Mouse (Mus musculus) spleen, adult 12 weeks (tissue): ENCODE results near the gene Ppm1m.
A peak's percentile ranks its signal among the peaks of the same experiment; 100 is the strongest.

Experiments
- DNase-seq: peaks from one replicate; pipeline ENCODE4 v3.0.0; 2022; ENCODE audit warnings: low spot score

Gene Ppm1m

GRCm38 (mm10) chr9:106199535-106200272 is at the start of gene Ppm1m:
Ppm1m (minus strand) TSS chr9:106199746.
- DNase-seq: no peak

- DNase-seq: no peak
Observed at GRCm38 (mm10) chr9:106242813-106243488, 43.4 kb upstream of the Ppm1m start.

- DNase-seq: no peak
Observed at GRCm38 (mm10) chr9:106241541-106242164, 42.1 kb upstream of the Ppm1m start.

- no peak for DNase-seq
Observed at GRCm38 (mm10) chr9:106237878-106238277, 38.3 kb upstream of the Ppm1m start.

GRCm38 (mm10) chr9:106237401-106237800 is 37.9 kb upstream of the Ppm1m start:
- DNase-seq: no peak

- DNase-seq: no peak
Observed at GRCm38 (mm10) chr9:106236818-106237211, 37.3 kb upstream of the Ppm1m start.

GRCm38 (mm10) chr9:106236156-106236817 is 36.7 kb upstream of the Ppm1m start:
- no peak for DNase-seq

- DNase-seq: no peak
Observed at GRCm38 (mm10) chr9:106235194-106235830, 35.8 kb upstream of the Ppm1m start.

GRCm38 (mm10) chr9:106233953-106234352 is 34.4 kb upstream of the Ppm1m start:
- DNase-seq: no peak

GRCm38 (mm10) chr9:106232956-106233355 is 33.4 kb upstream of the Ppm1m start:
- DNase-seq: no peak

- no peak for DNase-seq
Observed at GRCm38 (mm10) chr9:106231816-106232215, 32.3 kb upstream of the Ppm1m start.

- no peak for DNase-seq
Observed at GRCm38 (mm10) chr9:106231220-106231619, 31.7 kb upstream of the Ppm1m start.

- no peak for DNase-seq
Observed at GRCm38 (mm10) chr9:106230734-106231106, 31.2 kb upstream of the Ppm1m start.

GRCm38 (mm10) chr9:106230051-106230733 is 30.6 kb upstream of the Ppm1m start:
- no peak for DNase-seq

- DNase-seq: no peak
Observed at GRCm38 (mm10) chr9:106227790-106228429, 28.4 kb upstream of the Ppm1m start.

- DNase-seq: no peak
Observed at GRCm38 (mm10) chr9:106226151-106226682, 26.7 kb upstream of the Ppm1m start.

GRCm38 (mm10) chr9:106225469-106226150 is 26.1 kb upstream of the Ppm1m start:
- no peak for DNase-seq

GRCm38 (mm10) chr9:106222994-106223393 is 23.4 kb upstream of the Ppm1m start:
- DNase-seq: no peak

- peak; percentile 33 for DNase-seq
Observed at GRCm38 (mm10) chr9:106222261-106222851, 22.8 kb upstream of the Ppm1m start, which contains the start of gene Tlr9. Tlr9 (plus strand) TSS chr9:106222598.
